Comparison of ENCODE assay signal across 28 mouse cellular contexts in genomic region chr14:96331069-96331468, GRCm38 (mm10).
DNase-seq lines count a peak whose midpoint lies in the region; ATAC-seq and TF ChIP-seq lines count a peak whose summit lies in the region.
"Had no signal": no experiment of that assay in that cellular context is flagged by ENCODE, and none has a peak within 500 bp of the region (broad histone marks: within the 10 kb centered on the region; RNA-seq: fewer than 3 reads in every experiment).

No protein-coding gene starts in this region.

- no peak overlapping the region for H3K4me3 ChIP-seq in hindbrain, embryonic 12.5 days
- no peak overlapping the region for H3K4me3 ChIP-seq in hindbrain, embryonic 16.5 days (ENCODE audit: low read length)
- no peak overlapping the region for H3K4me3 ChIP-seq in neural tube, embryonic 13.5 days
- no peak overlapping the region for H3K4me3 ChIP-seq in hindbrain, postnatal 0 days (ENCODE audit: low read length)
- H3K4me3 ChIP-seq: embryonic facial prominence, embryonic 12.5 days; forebrain, embryonic 15.5 days; gastrocnemius, adult 2 months; heart, adult 2 months; heart, embryonic 12.5 days; intestine, embryonic 15.5 days; stomach, embryonic 15.5 days had no signal

- no peak for DNase-seq in neural tube, embryonic 10.5 days (ENCODE audit: extremely low spot score, low spot score)
- peak; percentile 31 for DNase-seq in hindbrain, postnatal 0 days (ENCODE audit: low spot score)
- DNase-seq in retina, postnatal 1 day: peak; percentile 36
- no peak for DNase-seq in left cerebral cortex, postnatal 25 days (ENCODE audit: low spot score in 2 of 2)
- DNase-seq in thymus, postnatal 4 days: no peak
- DNase-seq: adrenal gland, postnatal 36 days; B cell, adult 2 months; cerebellum, adult 8-10 months; cerebellum, postnatal 25 days; gastrocnemius, adult 2 months; gastrocnemius, postnatal 36 days; heart, adult 2 months; kidney, adult 8-10 months; kidney, postnatal 10 days; layer of hippocampus, postnatal 36 days; liver; lung, adult 2 months; lung, postnatal 14 days; right cerebral cortex, postnatal 25 days had no signal

- peak overlapping the region; percentile 48 for H3K27ac ChIP-seq in hindbrain, embryonic 12.5 days
- no peak overlapping the region for H3K27ac ChIP-seq in hindbrain, embryonic 16.5 days (ENCODE audit: low read depth, low read length)
- peak overlapping the region; percentile 18; the same call in 1 of the 2 replicates for H3K27ac ChIP-seq in neural tube, embryonic 13.5 days (replicated peaks)
- no peak overlapping the region for H3K27ac ChIP-seq in hindbrain, postnatal 0 days
- H3K27ac ChIP-seq: embryonic facial prominence, embryonic 12.5 days; forebrain, embryonic 15.5 days; gastrocnemius, adult 2 months; heart, adult 2 months; intestine, embryonic 15.5 days; liver, embryonic 14.5 days; stomach, embryonic 15.5 days had no signal

- 58% methylated on average over 4 of the region's 4 CpGs for WGBS in hindbrain, embryonic 12.5 days
- 55% methylated on average over 4 of the region's 4 CpGs for WGBS in hindbrain, embryonic 16.5 days
- WGBS in neural tube, embryonic 13.5 days: 50% methylated on average over 4 of the region's 4 CpGs
- 43% methylated on average over 4 of the region's 4 CpGs for WGBS in hindbrain, postnatal 0 days

- H3K4me2 ChIP-seq in hindbrain, embryonic 12.5 days (replicated peaks): peak overlapping the region; percentile 19; the same call in 1 of the 2 replicates
- H3K4me2 ChIP-seq in hindbrain, embryonic 16.5 days (ENCODE audit: low read length): no peak overlapping the region
- no peak overlapping the region for H3K4me2 ChIP-seq in neural tube, embryonic 13.5 days
- H3K4me2 ChIP-seq in hindbrain, postnatal 0 days (ENCODE audit: low read depth, low read length): no peak overlapping the region
- H3K4me2 ChIP-seq: embryonic facial prominence, embryonic 12.5 days; forebrain, embryonic 15.5 days; heart, embryonic 12.5 days; intestine, embryonic 15.5 days; stomach, embryonic 15.5 days had no signal

- no peaks in the 10 kb centered on the region for H3K27me3 ChIP-seq in hindbrain, embryonic 12.5 days
- H3K27me3 ChIP-seq in hindbrain, embryonic 16.5 days (replicated peaks; ENCODE audit: control insufficient read depth, insufficient read depth, low read length): no peaks in the 10 kb centered on the region
- no peaks in the 10 kb centered on the region for H3K27me3 ChIP-seq in neural tube, embryonic 13.5 days
- H3K27me3 ChIP-seq in hindbrain, postnatal 0 days (ENCODE audit: insufficient read depth, low read length): no peaks in the 10 kb centered on the region
- H3K27me3 ChIP-seq: embryonic facial prominence, embryonic 12.5 days; forebrain, embryonic 15.5 days; heart, embryonic 12.5 days; intestine, embryonic 15.5 days; stomach, embryonic 15.5 days had no signal

- peaks cover 4% of the 10 kb centered on the region; the same call in 1 of the 2 replicates for H3K4me1 ChIP-seq in hindbrain, embryonic 12.5 days
- no peaks in the 10 kb centered on the region for H3K4me1 ChIP-seq in hindbrain, embryonic 16.5 days (ENCODE audit: control insufficient read depth, insufficient read depth, low read depth, low read length)
- H3K4me1 ChIP-seq in neural tube, embryonic 13.5 days (replicated peaks): no peaks in the 10 kb centered on the region
- H3K4me1 ChIP-seq in hindbrain, postnatal 0 days (ENCODE audit: insufficient read depth, low read length): no peaks in the 10 kb centered on the region
- H3K4me1 ChIP-seq: embryonic facial prominence, embryonic 12.5 days; forebrain, embryonic 15.5 days; heart, embryonic 12.5 days; intestine, embryonic 15.5 days; stomach, embryonic 15.5 days had no signal

- ATAC-seq in hindbrain, embryonic 12.5 days (ENCODE audit: low FRiP score): peak; percentile 82
- no peak for ATAC-seq in hindbrain, embryonic 16.5 days
- no peak for ATAC-seq in neural tube, embryonic 13.5 days (ENCODE audit: low read depth)
- no peak for ATAC-seq in hindbrain, postnatal 0 days
- ATAC-seq: forebrain, embryonic 15.5 days; intestine, embryonic 15.5 days had no signal

- intact Hi-C loops in left cerebral cortex, postnatal 25 days (cut with DNase I): no loop called here

- no peaks in the 10 kb centered on the region for H3K9me3 ChIP-seq in hindbrain, embryonic 12.5 days (replicated peaks)
- H3K9me3 ChIP-seq in hindbrain, embryonic 16.5 days (ENCODE audit: control insufficient read depth, low read length): no peaks in the 10 kb centered on the region
- H3K9me3 ChIP-seq in neural tube, embryonic 13.5 days: no peaks in the 10 kb centered on the region
- no peaks in the 10 kb centered on the region for H3K9me3 ChIP-seq in hindbrain, postnatal 0 days (ENCODE audit: low read length)
- H3K9me3 ChIP-seq: embryonic facial prominence, embryonic 12.5 days; forebrain, embryonic 15.5 days; heart, embryonic 12.5 days; intestine, embryonic 15.5 days; stomach, embryonic 15.5 days had no signal

- no peak overlapping the region for H3K9ac ChIP-seq in hindbrain, embryonic 12.5 days
- no peak overlapping the region for H3K9ac ChIP-seq in hindbrain, embryonic 16.5 days (ENCODE audit: low read depth, low read length)
- no peak overlapping the region for H3K9ac ChIP-seq in neural tube, embryonic 13.5 days
- H3K9ac ChIP-seq in hindbrain, postnatal 0 days (replicated peaks; ENCODE audit: low read length): no peak overlapping the region
- H3K9ac ChIP-seq: embryonic facial prominence, embryonic 12.5 days; forebrain, embryonic 15.5 days; heart, embryonic 12.5 days; intestine, embryonic 15.5 days; liver, embryonic 14.5 days; stomach, embryonic 15.5 days had no signal

- TF ChIP-seq CTCF in hindbrain, postnatal 0 days (IDR thresholded peaks at IDR 0.05; ENCODE audit: low read depth): no peak

- no peaks in the 10 kb centered on the region for H3K36me3 ChIP-seq in hindbrain, embryonic 12.5 days
- no peaks in the 10 kb centered on the region for H3K36me3 ChIP-seq in hindbrain, embryonic 16.5 days (ENCODE audit: control insufficient read depth, insufficient read depth, low read length)
- no peaks in the 10 kb centered on the region for H3K36me3 ChIP-seq in neural tube, embryonic 13.5 days
- H3K36me3 ChIP-seq in hindbrain, postnatal 0 days (ENCODE audit: insufficient read depth, low read length): no peaks in the 10 kb centered on the region
- H3K36me3 ChIP-seq: embryonic facial prominence, embryonic 12.5 days; forebrain, embryonic 15.5 days; heart, embryonic 12.5 days; intestine, embryonic 15.5 days; stomach, embryonic 15.5 days had no signal

Comparison
In these comparisons a context has a peak if more than half of its experiments do, and no peak if none do; other contexts are left out.
1. H3K27ac ChIP-seq: peak in hindbrain, embryonic 12.5 days (single experiment) and neural tube, embryonic 13.5 days (single experiment); none in hindbrain, embryonic 16.5 days (single experiment) and hindbrain, postnatal 0 days (single experiment).
2. DNase-seq: peak in hindbrain, postnatal 0 days (single experiment) and retina, postnatal 1 day (single experiment); none in neural tube, embryonic 10.5 days (single experiment), left cerebral cortex, postnatal 25 days (0 of 2) and thymus, postnatal 4 days (single experiment).